Mouse (Mus musculus) olfactory bulb, adult 2 months (tissue): Measurements from ENCODE around the gene Fancc.

Experiments
- CTCF ChIP-seq: fragments of 200-500 bp; IDR thresholded peaks from 2 replicates; pipeline ENCODE4 v1.5.1; 2012; ENCODE audit warnings: low read depth, mild to moderate bottlenecking, low read length, moderate library complexity; ENCODE audit not compliant: insufficient read depth
- POLR2A ChIP-seq: fragments of 200-500 bp; IDR thresholded peaks from 2 replicates; pipeline ENCODE4 v1.6.1; 2012; ENCODE audit warnings: mild to moderate bottlenecking, low read depth, low read length, moderate library complexity; ENCODE audit not compliant: insufficient read depth

GRCm38 (mm10) chr13:63397420-63397819, 99.7 kb downstream of the Fancc start:
- no peak for TF ChIP-seq CTCF
- no peak for TF ChIP-seq POLR2A
